13 mouse cellular contexts compared by ENCODE assay signal in genomic region chr8:120551677-120551980, GRCm38 (mm10). TPM values are rescaled to one million over a fixed set of nuclear protein-coding genes. Genes with fewer than 3 reads are reported as not detected.
DNase-seq lines count a peak whose midpoint lies in the region; ATAC-seq and TF ChIP-seq lines count a peak whose summit lies in the region.
"Had no signal": no experiment of that assay in that cellular context is flagged by ENCODE, and none has a peak within 500 bp of the region (broad histone marks: within the 10 kb centered on the region; RNA-seq: fewer than 3 reads in every experiment).

No protein-coding gene starts in this region.

- no peak for TF ChIP-seq CTCF in forebrain, postnatal 0 days (IDR thresholded peaks at IDR 0.05; ENCODE audit: low read depth)

- H3K36me3 ChIP-seq in heart, embryonic 16.5 days (ENCODE audit: control insufficient read depth, insufficient read depth): no peaks in the 10 kb centered on the region
- no peaks in the 10 kb centered on the region for H3K36me3 ChIP-seq in forebrain, postnatal 0 days (ENCODE audit: insufficient read depth)
- peaks cover 4% of the 10 kb centered on the region; the same call in 1 of the 2 replicates for H3K36me3 ChIP-seq in neural tube, embryonic 13.5 days

- WGBS in heart, embryonic 16.5 days: 67% methylated on average over 3 of the region's 3 CpGs
- WGBS in forebrain, postnatal 0 days: 76% methylated on average over 3 of the region's 3 CpGs
- WGBS in neural tube, embryonic 13.5 days: 82% methylated on average over 3 of the region's 3 CpGs

- H3K9ac ChIP-seq in heart, embryonic 16.5 days (ENCODE audit: low read length): peak overlapping the region; percentile 56; the same call in 1 of the 2 replicates
- no peak overlapping the region for H3K9ac ChIP-seq in forebrain, postnatal 0 days
- H3K9ac ChIP-seq in neural tube, embryonic 13.5 days: no peak overlapping the region

- H3K4me1 ChIP-seq in heart, embryonic 16.5 days (ENCODE audit: control insufficient read depth, insufficient read depth, low read length): peaks cover 96% of the 10 kb centered on the region
- H3K4me1 ChIP-seq in forebrain, postnatal 0 days (ENCODE audit: insufficient read depth): peaks cover 54% of the 10 kb centered on the region
- H3K4me1 ChIP-seq in neural tube, embryonic 13.5 days (replicated peaks): peaks cover 100% of the 10 kb centered on the region

- H3K27ac ChIP-seq in heart, embryonic 16.5 days (ENCODE audit: low read length): peak overlapping the region; percentile 93
- peak overlapping the region; percentile 78 for H3K27ac ChIP-seq in forebrain, postnatal 0 days (ENCODE audit: low read depth, low read length)
- H3K27ac ChIP-seq in neural tube, embryonic 13.5 days (replicated peaks): peak overlapping the region; percentile 92

- 0 out of 2 replicates have a peak overlapping the region, but pooled peaks have one; percentile 43 for H3K4me2 ChIP-seq in heart, embryonic 16.5 days (ENCODE audit: low read depth, low read length)
- H3K4me2 ChIP-seq in forebrain, postnatal 0 days (ENCODE audit: low read depth): peak overlapping the region; percentile 43; the same call in 1 of the 2 replicates
- H3K4me2 ChIP-seq in neural tube, embryonic 13.5 days: no peak overlapping the region

- intact Hi-C loops in heart, postnatal 25 days (cut with DNase I): no loop called here

- H3K4me3 ChIP-seq in heart, embryonic 16.5 days (ENCODE audit: low read length): no peak overlapping the region
- H3K4me3 ChIP-seq in forebrain, postnatal 0 days (ENCODE audit: low read depth, low read length): no peak overlapping the region
- H3K4me3 ChIP-seq in neural tube, embryonic 13.5 days: no peak overlapping the region

- no peaks in the 10 kb centered on the region for H3K9me3 ChIP-seq in heart, embryonic 16.5 days (replicated peaks; ENCODE audit: control insufficient read depth, low read length)
- H3K9me3 ChIP-seq in forebrain, postnatal 0 days (ENCODE audit: low read length): no peaks in the 10 kb centered on the region
- no peaks in the 10 kb centered on the region for H3K9me3 ChIP-seq in neural tube, embryonic 13.5 days

- H3K27me3 ChIP-seq in heart, embryonic 16.5 days (ENCODE audit: control insufficient read depth, insufficient read depth, low read length): no peaks in the 10 kb centered on the region
- H3K27me3 ChIP-seq in forebrain, postnatal 0 days (ENCODE audit: insufficient read depth, low read length): no peaks in the 10 kb centered on the region
- H3K27me3 ChIP-seq in neural tube, embryonic 13.5 days: no peaks in the 10 kb centered on the region

- DNase-seq in adrenal gland, adult (ENCODE audit: inconsistent age in 2 of 2, low spot score in 1 of 2): peak; percentile 74 to 83
- DNase-seq in adrenal gland, adult 18-20 months (ENCODE audit: low spot score in 2 of 2): no peak
- DNase-seq in heart, postnatal 25 days (ENCODE audit: low spot score): no peak
- no peak for DNase-seq in forebrain, postnatal 0 days
- DNase-seq in kidney, postnatal 14 days: no peak
- DNase-seq: gastrocnemius, postnatal 25 days; kidney, adult 11 months; layer of hippocampus, postnatal 36 days; lung, postnatal 14 days; right cerebral cortex, postnatal 25 days had no signal

- ATAC-seq in heart, embryonic 16.5 days (replicated peaks; ENCODE audit: extremely low read depth, insufficient read depth, low FRiP score): no peak
- no peak for ATAC-seq in forebrain, postnatal 0 days
- ATAC-seq in neural tube, embryonic 13.5 days (ENCODE audit: low read depth): no peak
- no peak for ATAC-seq in activated CD4-positive, CD25-positive, alpha-beta regulatory T cell, adult 4 months

RNA-seq across cellular contexts. Expression of gene Gins2, which starts 37.5 kb away (rescaled TPM):
- total RNA-seq in adrenal gland, adult 18-20 months (2021): 1 to 10 TPM; 4.6 to 5.0 TPM
- polyA plus RNA-seq in heart, embryonic 16.5 days (2015; fragmentation: Nextera tagmentation; extraction: Ambion mirVana): 51.0 and 51.1 TPM in 2 replicates
- 1 to 10 TPM; 1.2 to 1.5 TPM for total RNA-seq in heart, postnatal 25 days (2021)
- total RNA-seq in forebrain, postnatal 0 days (2014; rRNA removed): 2.6 and 5.3 TPM in 2 replicates
- polyA plus RNA-seq in forebrain, postnatal 0 days (2015; fragmentation: Nextera tagmentation; extraction: Ambion mirVana): 9.6 and 10.7 TPM in 2 replicates
- polyA plus RNA-seq in neural tube, embryonic 13.5 days (2015; fragmentation: Nextera tagmentation; extraction: Ambion mirVana): 20.1 and 21.5 TPM in 2 replicates
- 10 to 100 TPM; 19.3 to 30.4 TPM for polyA plus RNA-seq in activated CD4-positive, CD25-positive, alpha-beta regulatory T cell, adult 4 months (2017; shearing (Covaris generic))

Comparison
In these comparisons a context has a peak if more than half of its experiments do, and no peak if none do; other contexts are left out.
1. DNase-seq: peak in adrenal gland, adult (2 of 2); none in adrenal gland, adult 18-20 months (0 of 2), heart, postnatal 25 days (single experiment), forebrain, postnatal 0 days (single experiment) and kidney, postnatal 14 days (single experiment).
2. Peak in every context shown above with its lines, with median percentiles within 50 percentile points of each other: H3K27ac ChIP-seq.